Mouse (Mus musculus) heart, embryonic 12.5 days (tissue): ENCODE measurements around the gene BC034090. TPM values are rescaled to one million over a fixed set of nuclear protein-coding genes. Genes with fewer than 3 reads are reported as not detected.

Experiments
- ATAC-seq: fragments of 200-750 bp; cut with Nextera tagmentation; 2 replicates; pipeline ENCODE4 v1.8.0; 2017; ENCODE audit warnings: moderate TSS enrichment, moderate library complexity; ENCODE audit not compliant: insufficient number of reproducible peaks, low FRiP score
- H3K27ac ChIP-seq: fragments of 300-500 bp; sonication (generic); 2 replicates; pipeline ENCODE4 v1.5.1; 2016; ENCODE audit warnings: mild to moderate bottlenecking, moderate library complexity; ENCODE audit not compliant: poor library complexity, severe bottlenecking
- H3K27me3 ChIP-seq: fragments of 300-500 bp; sonication (generic); replicated peaks from 2 replicates; pipeline ENCODE4 v1.6.1; 2016; ENCODE audit warnings: mild to moderate bottlenecking, moderate library complexity
- H3K36me3 ChIP-seq: fragments of 300-500 bp; sonication (generic); 2 replicates; pipeline ENCODE4 v1.6.1; 2016; ENCODE audit warnings: mild to moderate bottlenecking, moderate library complexity
- H3K4me1 ChIP-seq: fragments of 300-500 bp; sonication (generic); replicated peaks from 2 replicates; pipeline ENCODE4 v1.6.1; 2016; ENCODE audit warnings: mild to moderate bottlenecking
- H3K4me2 ChIP-seq: fragments of 300-500 bp; sonication (generic); 2 replicates; pipeline ENCODE4 v1.6.1; 2016; ENCODE audit warnings: mild to moderate bottlenecking, moderate library complexity
- H3K4me3 ChIP-seq: fragments of 300-500 bp; sonication (generic); 2 replicates; pipeline ENCODE4 v1.5.1; 2016; ENCODE audit warnings: mild to moderate bottlenecking
- H3K9ac ChIP-seq: fragments of 300-500 bp; sonication (generic); 2 replicates; pipeline ENCODE4 v1.6.1; 2016; ENCODE audit warnings: mild to moderate bottlenecking, moderate library complexity
- H3K9me3 ChIP-seq: fragments of 300-500 bp; sonication (generic); replicated peaks from 2 replicates; pipeline ENCODE4 v1.6.1; 2016; ENCODE audit warnings: mild to moderate bottlenecking, moderate library complexity
- WGBS: fragments of 180-500 bp; shearing (Covaris S2); methylation state at CpG from one replicate; pipeline ENCODE4 v1.1.7; 2016; 5-methylcytosine and 5-hydroxymethylcytosine counted together
- polyA plus RNA-seq: library from polyadenylated mRNA; unstranded; fragments of >200 nt; fragmentation: Nextera tagmentation; extraction: Ambion mirVana; gene quantifications from 2 replicates; pipeline ENCODE4 v1.2.1, GENCODE M21; 2016

Gene BC034090
- polyA plus RNA-seq, result 9.0 and 9.6 TPM in 2 replicates

GRCm38 (mm10) chr1:155243797-155244770 is at the start of gene BC034090:
TSS of gene BC034090 (minus strand) at chr1:155244444.
- 1% methylated on average over 84 of the region's 85 CpGs for WGBS
- peak; percentile 76 for ATAC-seq
- Histone ChIP-seq H3K4me1 (peaks cover 45% of the 10 kb centered on the region), H3K4me2 (peak within 1 kb of the TSS; percentile 78), H3K9ac (peak within 1 kb of the TSS; percentile 95), H3K36me3 (peaks cover 30% of the 10 kb centered on the region), H3K27me3 (no peaks in the 10 kb centered on the region), H3K27ac (peak within 1 kb of the TSS; percentile 92), H3K9me3 (no peaks in the 10 kb centered on the region), H3K4me3 (peak within 1 kb of the TSS; percentile 87)

- no peaks in the 10 kb centered on the region for H3K4me1 ChIP-seq
- 22% methylated on average over 3 of the region's 3 CpGs for WGBS
- no peak overlapping the region for H3K4me3 ChIP-seq
- H3K4me2 ChIP-seq, result no peak overlapping the region
- H3K9ac ChIP-seq, result no peak overlapping the region
- peaks cover 27% of the 10 kb centered on the region for H3K36me3 ChIP-seq
- no peaks in the 10 kb centered on the region for H3K27me3 ChIP-seq
- H3K27ac ChIP-seq, result no peak overlapping the region
- H3K9me3 ChIP-seq, result no peaks in the 10 kb centered on the region
- ATAC-seq, result peak; percentile 22; the same call in 1 of the 2 replicates
Measured at GRCm38 (mm10) chr1:155293446-155293845, 49.2 kb upstream of the BC034090 start.

GRCm38 (mm10) chr1:155289411-155289810 is 45.2 kb upstream of the BC034090 start:
- Histone ChIP-seq H3K4me3 (no peak overlapping the region), H3K36me3 (peaks cover 45% of the 10 kb centered on the region), H3K27ac (no peak overlapping the region), H3K4me2 (no peak overlapping the region), H3K9me3 (no peaks in the 10 kb centered on the region), H3K27me3 (no peaks in the 10 kb centered on the region), H3K4me1 (no peaks in the 10 kb centered on the region), H3K9ac (no peak overlapping the region)
- WGBS, result 91% methylated on average over 1 of the region's 1 CpGs
- no peak for ATAC-seq

DNA sequence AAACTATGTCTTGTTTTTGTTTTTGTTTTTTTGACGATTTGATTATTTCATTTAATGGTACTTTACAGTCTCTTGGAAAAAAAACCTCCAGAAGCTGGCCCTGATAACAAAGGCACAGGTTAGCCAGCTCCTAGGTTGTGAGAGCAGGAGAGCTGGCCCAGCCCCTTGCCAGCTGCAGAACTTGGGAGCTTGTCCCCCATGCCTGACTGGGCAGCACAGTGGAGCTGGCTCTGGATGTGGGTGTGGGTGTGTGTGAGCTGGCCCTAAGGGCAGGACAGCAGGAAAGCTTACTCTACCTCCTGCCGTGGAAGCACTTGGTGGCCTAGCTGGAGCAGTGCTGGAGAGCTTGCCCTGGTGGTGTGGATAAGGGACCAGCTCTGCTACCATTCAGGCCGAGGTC is 43.8 kb upstream of the BC034090 start:
- no peak for ATAC-seq
- no peak overlapping the region for H3K4me3 ChIP-seq

GRCm38 (mm10) chr1:155283808-155284207 is 39.6 kb upstream of the BC034090 start:
- no peak overlapping the region for H3K27ac ChIP-seq
- peaks cover 41% of the 10 kb centered on the region for H3K36me3 ChIP-seq
- no peaks in the 10 kb centered on the region; the same call in 1 of the 2 replicates for H3K4me1 ChIP-seq
- H3K9ac ChIP-seq, result no peak overlapping the region
- no peak for ATAC-seq
- no peaks in the 10 kb centered on the region for H3K9me3 ChIP-seq
- no peaks in the 10 kb centered on the region for H3K27me3 ChIP-seq
- WGBS, result 90% methylated on average over 7 of the region's 7 CpGs
- H3K4me3 ChIP-seq, result no peak overlapping the region
- no peak overlapping the region for H3K4me2 ChIP-seq

More for the DNA sequence above, 43.8 kb upstream of the BC034090 start:
- Histone ChIP-seq H3K27me3 (no peaks in the 10 kb centered on the region), H3K36me3 (peaks cover 46% of the 10 kb centered on the region), H3K4me1 (no peaks in the 10 kb centered on the region), H3K9me3 (no peaks in the 10 kb centered on the region), H3K9ac (no peak overlapping the region), H3K4me2 (no peak overlapping the region), H3K27ac (no peak overlapping the region)
- WGBS, result 79% methylated on average over 3 of the region's 3 CpGs

GRCm38 (mm10) chr1:155281003-155281793 is 37.0 kb upstream of the BC034090 start:
- peak; percentile 82 for ATAC-seq
- Histone ChIP-seq H3K4me3 (no peak overlapping the region), H3K4me1 (peaks cover 8% of the 10 kb centered on the region), H3K36me3 (peaks cover 18% of the 10 kb centered on the region), H3K9ac (no peak overlapping the region), H3K9me3 (no peaks in the 10 kb centered on the region), H3K27ac (no peak overlapping the region), H3K4me2 (no peak overlapping the region), H3K27me3 (no peaks in the 10 kb centered on the region)
- WGBS, result 54% methylated on average over 18 of the region's 18 CpGs

DNA sequence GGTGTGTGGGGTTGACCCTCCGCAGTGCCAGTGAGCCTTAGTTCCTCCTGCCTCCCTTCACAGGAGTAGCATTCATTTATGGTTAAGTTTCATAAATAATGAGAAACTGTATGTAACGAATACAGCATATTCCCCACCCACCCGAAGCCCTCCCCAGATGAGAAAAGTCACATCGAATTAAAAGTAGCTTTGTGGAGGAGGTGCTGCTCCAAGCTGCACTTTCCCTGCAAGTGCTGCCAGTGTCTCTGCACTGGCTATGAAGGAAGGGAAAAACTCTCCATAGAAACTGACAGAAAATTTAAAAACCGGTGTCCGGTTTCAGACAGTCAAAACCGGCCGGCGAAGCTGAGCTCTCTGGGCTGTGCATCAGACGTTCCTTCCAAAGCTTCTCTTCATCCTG is 36.1 kb upstream of the BC034090 start:
- Histone ChIP-seq H3K4me2 (no peak overlapping the region), H3K27me3 (no peaks in the 10 kb centered on the region), H3K27ac (no peak overlapping the region), H3K4me3 (no peak overlapping the region), H3K9me3 (no peaks in the 10 kb centered on the region), H3K9ac (no peak overlapping the region), H3K4me1 (peaks cover 8% of the 10 kb centered on the region), H3K36me3 (peaks cover 15% of the 10 kb centered on the region)
- ATAC-seq, result no peak
- 79% methylated on average over 10 of the region's 10 CpGs for WGBS

DNA sequence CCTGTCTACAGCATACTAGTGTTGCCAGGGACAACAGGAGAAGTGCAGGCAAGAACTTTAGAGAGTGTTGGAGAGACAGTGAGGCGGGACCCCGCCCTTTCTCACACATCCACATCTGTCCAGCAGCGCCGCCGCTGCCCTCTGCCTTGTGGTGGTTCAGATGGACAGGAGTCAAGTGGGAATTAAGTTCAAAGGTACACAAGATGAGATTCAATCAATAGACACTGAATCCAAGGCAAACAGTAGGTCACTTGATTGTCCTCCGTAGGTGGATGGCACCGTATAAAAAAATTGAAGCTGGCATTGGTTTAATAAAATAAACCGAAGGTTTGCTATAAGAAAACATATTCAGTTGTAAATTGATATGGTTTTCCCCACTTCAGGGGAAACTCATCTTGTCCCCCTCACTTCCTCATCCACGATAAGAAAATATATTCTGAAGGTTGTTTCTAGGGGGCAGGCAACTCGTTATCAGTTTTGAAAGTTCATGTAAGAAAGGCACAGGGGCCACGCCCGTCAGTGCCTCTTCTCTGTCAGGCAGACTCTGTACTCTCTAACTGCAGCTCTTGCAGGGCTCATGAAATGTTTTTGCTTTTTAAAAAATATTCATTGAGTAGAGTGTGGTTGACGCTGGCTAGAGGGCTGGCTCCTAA is 32.3 kb upstream of the BC034090 start:
- Histone ChIP-seq H3K9me3 (no peaks in the 10 kb centered on the region), H3K27ac (no peak overlapping the region), H3K4me3 (no peak overlapping the region), H3K36me3 (peaks cover 2% of the 10 kb centered on the region; the same call in 1 of the 2 replicates), H3K9ac (no peak overlapping the region), H3K4me2 (no peak overlapping the region), H3K4me1 (peaks cover 11% of the 10 kb centered on the region), H3K27me3 (no peaks in the 10 kb centered on the region)
- ATAC-seq, result no peak
- 67% methylated on average over 13 of the region's 13 CpGs for WGBS

- Histone ChIP-seq H3K4me3 (no peak overlapping the region), H3K9ac (no peak overlapping the region), H3K27ac (no peak overlapping the region), H3K36me3 (peaks cover 2% of the 10 kb centered on the region; the same call in 1 of the 2 replicates), H3K27me3 (no peaks in the 10 kb centered on the region), H3K4me1 (peaks cover 11% of the 10 kb centered on the region), H3K9me3 (no peaks in the 10 kb centered on the region), H3K4me2 (no peak overlapping the region)
- 88% methylated on average over 4 of the region's 4 CpGs for WGBS
- no peak for ATAC-seq
Measured at GRCm38 (mm10) chr1:155275793-155276192, 31.5 kb upstream of the BC034090 start.

GRCm38 (mm10) chr1:155274976-155275375 is 30.7 kb upstream of the BC034090 start:
- no peak overlapping the region for H3K4me2 ChIP-seq
- no peak overlapping the region for H3K9ac ChIP-seq
- H3K27ac ChIP-seq, result no peak overlapping the region
- no peak for ATAC-seq
- H3K27me3 ChIP-seq, result no peaks in the 10 kb centered on the region
- no peaks in the 10 kb centered on the region for H3K9me3 ChIP-seq
- no peak overlapping the region for H3K4me3 ChIP-seq
- H3K4me1 ChIP-seq, result peaks cover 11% of the 10 kb centered on the region
- 79% methylated on average over 3 of the region's 3 CpGs for WGBS
- peaks cover 2% of the 10 kb centered on the region; the same call in 1 of the 2 replicates for H3K36me3 ChIP-seq
